Mouse (Mus musculus): ENCODE results near the gene Wnt11. TPM values are rescaled to one million over a fixed set of nuclear protein-coding genes. Genes with fewer than 3 reads are reported as not detected.

Gene Wnt11
- polyA plus RNA-seq, 1 experiment from 2014 or later = 17.4 TPM

DNA sequence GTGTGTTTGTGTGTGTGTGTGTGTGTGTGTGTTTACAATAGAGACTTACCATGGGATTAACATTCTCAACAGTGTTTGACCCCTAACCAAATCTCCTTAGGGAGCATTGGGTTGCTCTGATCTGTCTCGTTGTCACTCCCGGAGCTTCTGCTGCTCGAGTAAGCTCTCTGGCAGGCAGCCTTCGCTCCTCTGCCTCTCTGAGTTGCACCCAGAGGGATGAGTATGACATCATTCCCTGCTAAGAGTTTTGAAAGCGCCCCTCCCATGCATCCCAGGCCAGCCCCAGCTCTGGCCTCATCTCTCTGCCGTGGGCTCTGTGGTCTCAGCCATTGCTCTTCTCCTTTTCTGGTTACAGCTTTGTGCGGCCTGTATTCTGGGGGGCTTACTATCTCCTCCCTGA is 33.8 kb upstream of the Wnt11 start:
- no peak for ATAC-seq (ENCODE audit: extremely low read depth, insufficient number of reproducible peaks, low FRiP score, low TSS enrichment)
- H3K36me3 ChIP-seq = no peaks in the 10 kb centered on the region
- WGBS = 35% methylated on average over 7 of the region's 7 CpGs
- H3K4me1 ChIP-seq = peaks cover 17% of the 10 kb centered on the region
- no peak overlapping the region for H3K4me3 ChIP-seq
- no peaks in the 10 kb centered on the region for H3K9me3 ChIP-seq
- H3K27ac ChIP-seq (replicated peaks) = no peak overlapping the region
- H3K9ac ChIP-seq = no peak overlapping the region
- no peak overlapping the region for H3K4me2 ChIP-seq
- no peaks in the 10 kb centered on the region for H3K27me3 ChIP-seq (replicated peaks)

DNA sequence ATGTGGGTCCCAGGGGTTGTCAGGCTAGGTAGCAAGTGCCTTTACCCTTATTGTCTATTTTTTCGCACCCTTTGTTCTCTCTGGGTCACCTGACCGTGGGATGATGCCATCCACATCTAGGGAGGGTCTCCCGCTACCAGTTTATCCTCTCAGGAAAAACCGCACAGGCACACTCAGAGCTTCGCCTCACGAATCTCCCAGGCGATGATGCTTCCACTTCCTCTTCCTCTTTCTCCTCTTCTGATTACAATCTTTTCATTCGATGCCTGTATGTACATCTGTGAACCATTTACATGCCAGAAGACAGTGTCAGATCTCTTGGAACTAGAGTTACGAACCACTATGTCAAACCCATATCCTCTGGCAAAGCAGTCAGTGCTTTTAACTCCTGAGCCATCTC is 31.7 kb upstream of the Wnt11 start:
- ATAC-seq (ENCODE audit: extremely low read depth, insufficient number of reproducible peaks, low FRiP score, low TSS enrichment) = no peak
- H3K9ac ChIP-seq = no peak overlapping the region
- no peaks in the 10 kb centered on the region for H3K36me3 ChIP-seq
- H3K27ac ChIP-seq (replicated peaks) = no peak overlapping the region
- H3K27me3 ChIP-seq (replicated peaks) = no peaks in the 10 kb centered on the region
- peaks cover 17% of the 10 kb centered on the region for H3K4me1 ChIP-seq
- H3K9me3 ChIP-seq = no peaks in the 10 kb centered on the region
- WGBS = 77% methylated on average over 9 of the region's 9 CpGs
- no peak overlapping the region for H3K4me3 ChIP-seq
- H3K4me2 ChIP-seq = no peak overlapping the region

DNA sequence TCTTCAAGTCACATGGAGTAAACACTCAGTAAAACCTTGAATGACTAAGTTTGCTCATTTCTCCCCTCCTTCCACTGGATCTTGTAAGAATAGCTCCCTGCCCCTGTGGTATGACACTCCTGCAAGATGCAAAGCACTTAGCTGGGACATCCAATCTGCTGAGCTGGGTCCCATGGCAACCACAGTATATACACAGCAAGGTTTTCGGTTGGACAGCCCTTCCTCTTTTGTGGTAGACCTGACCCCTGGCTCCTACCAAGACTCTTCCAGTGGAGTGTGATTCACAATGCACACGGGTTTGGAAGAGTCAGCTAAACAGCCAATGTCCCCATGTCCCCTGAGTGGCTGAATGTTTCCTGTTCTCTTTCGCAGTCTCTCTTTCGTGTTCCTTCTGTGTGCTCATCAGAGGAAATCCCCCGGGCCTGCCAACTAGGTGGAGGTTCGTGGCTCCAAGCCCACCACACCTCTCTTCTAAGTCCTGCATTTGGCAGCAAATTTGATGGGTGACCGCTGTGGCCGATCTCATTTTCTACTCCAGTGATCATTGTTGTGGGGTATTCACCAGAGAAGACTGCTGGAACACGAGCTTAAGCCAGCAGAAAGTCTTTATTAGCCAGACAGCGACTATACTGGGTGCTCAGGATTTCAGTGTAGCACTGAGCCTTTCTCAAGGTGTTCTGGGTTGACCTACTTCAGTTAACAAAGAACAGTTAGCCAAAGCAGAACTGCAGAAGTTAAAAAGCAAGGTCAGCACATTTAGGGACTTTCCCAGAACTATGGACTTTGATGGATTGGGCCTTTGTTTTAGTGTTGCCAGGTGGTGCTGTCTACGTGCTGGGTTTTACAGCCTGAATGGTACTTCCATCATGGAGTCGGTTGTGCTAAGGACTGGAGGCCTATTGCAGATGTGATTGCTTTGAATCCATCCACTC is 29.8 kb upstream of the Wnt11 start:
- H3K4me1 ChIP-seq = peaks cover 17% of the 10 kb centered on the region
- ATAC-seq (ENCODE audit: extremely low read depth, insufficient number of reproducible peaks, low FRiP score, low TSS enrichment) = no peak
- H3K9ac ChIP-seq = no peak overlapping the region
- H3K27me3 ChIP-seq (replicated peaks) = no peaks in the 10 kb centered on the region
- H3K4me2 ChIP-seq = no peak overlapping the region
- H3K4me3 ChIP-seq = no peak overlapping the region
- H3K9me3 ChIP-seq = no peaks in the 10 kb centered on the region
- H3K36me3 ChIP-seq = no peaks in the 10 kb centered on the region
- H3K27ac ChIP-seq (replicated peaks) = no peak overlapping the region
- 74% methylated on average over 12 of the region's 12 CpGs for WGBS

DNA sequence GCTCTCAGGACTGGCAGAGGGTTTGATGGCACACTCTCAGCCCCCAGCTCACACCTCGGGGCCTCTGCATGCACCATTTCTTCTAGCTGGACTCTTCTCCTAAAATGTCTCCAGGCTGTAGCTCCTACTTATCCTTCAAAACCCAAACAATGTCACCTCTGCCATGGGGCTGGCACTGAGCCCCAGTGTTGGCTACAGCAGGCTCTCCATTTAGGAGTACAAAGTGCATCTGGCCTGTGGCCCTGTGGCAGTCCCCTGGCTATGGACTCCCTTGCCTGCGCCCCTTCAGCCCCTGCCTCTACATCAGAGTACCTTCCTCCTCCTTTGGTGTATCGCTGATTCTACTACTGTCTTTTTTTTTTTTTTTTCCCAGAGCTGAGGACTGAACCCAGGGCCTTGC is 28.0 kb upstream of the Wnt11 start:
- WGBS = 75% methylated on average over 3 of the region's 3 CpGs
- H3K9ac ChIP-seq = no peak overlapping the region
- ATAC-seq (ENCODE audit: extremely low read depth, insufficient number of reproducible peaks, low FRiP score, low TSS enrichment) = no peak

DNA sequence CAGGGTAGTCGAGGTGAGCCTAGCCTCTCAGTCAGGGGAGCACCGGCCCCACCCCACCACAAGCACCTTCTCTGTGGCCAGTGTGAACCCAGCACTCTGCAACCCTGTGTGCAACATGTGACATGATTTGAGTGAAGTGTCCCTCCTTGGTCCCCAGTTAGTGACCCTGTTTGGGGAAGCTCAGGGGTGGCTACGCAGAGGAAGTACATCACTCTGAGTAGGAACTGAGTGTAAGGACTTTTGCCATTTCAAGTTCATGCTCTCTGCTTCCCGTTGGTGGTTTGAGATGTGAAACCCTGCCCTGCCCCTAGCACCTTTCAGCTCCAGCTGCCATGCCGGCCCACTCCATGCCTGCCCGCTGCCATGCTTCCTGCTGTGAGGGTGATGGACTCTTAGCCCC is 25.5 kb upstream of the Wnt11 start:
- H3K4me1 ChIP-seq = peaks cover 18% of the 10 kb centered on the region
- WGBS = 71% methylated on average over 6 of the region's 6 CpGs
- no peak overlapping the region for H3K4me3 ChIP-seq
- no peak overlapping the region for H3K9ac ChIP-seq
- H3K4me2 ChIP-seq = no peak overlapping the region
- H3K27ac ChIP-seq (replicated peaks) = no peak overlapping the region
- H3K36me3 ChIP-seq = no peaks in the 10 kb centered on the region
- H3K27me3 ChIP-seq (replicated peaks) = no peaks in the 10 kb centered on the region
- no peak for ATAC-seq (ENCODE audit: extremely low read depth, insufficient number of reproducible peaks, low FRiP score, low TSS enrichment)
- no peaks in the 10 kb centered on the region for H3K9me3 ChIP-seq

More for the DNA sequence above, 28.0 kb upstream of the Wnt11 start:
- H3K27ac ChIP-seq (replicated peaks) = no peak overlapping the region
- H3K4me3 ChIP-seq = no peak overlapping the region
- H3K36me3 ChIP-seq = no peaks in the 10 kb centered on the region
- no peaks in the 10 kb centered on the region for H3K9me3 ChIP-seq
- H3K4me2 ChIP-seq = no peak overlapping the region
- peaks cover 5% of the 10 kb centered on the region for H3K4me1 ChIP-seq
- H3K27me3 ChIP-seq (replicated peaks) = no peaks in the 10 kb centered on the region

DNA sequence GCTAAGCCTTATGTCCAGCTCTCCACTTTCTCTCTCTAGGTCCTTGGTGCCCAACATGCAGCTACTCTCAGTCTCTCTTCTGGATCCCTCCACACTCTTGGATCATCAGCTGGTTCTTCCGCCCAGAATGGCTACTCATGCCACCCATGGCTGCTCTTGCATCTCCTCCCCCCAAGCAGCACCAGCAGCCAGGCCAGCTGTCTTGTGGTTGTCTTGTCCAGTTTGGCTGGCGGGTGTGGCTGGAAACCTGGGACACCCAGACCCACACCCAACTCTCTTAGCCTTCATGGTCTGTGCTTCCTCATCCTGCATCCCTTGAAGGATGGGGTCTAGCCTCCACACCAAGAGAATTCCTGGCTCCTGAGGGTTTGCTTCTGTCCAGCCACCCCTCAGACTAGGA is 24.3 kb upstream of the Wnt11 start:
- Histone ChIP-seq H3K27ac (replicated peaks) (no peak overlapping the region), H3K4me1 (peaks cover 22% of the 10 kb centered on the region), H3K27me3 (replicated peaks) (no peaks in the 10 kb centered on the region), H3K4me3 (no peak overlapping the region), H3K36me3 (no peaks in the 10 kb centered on the region), H3K4me2 (no peak overlapping the region), H3K9ac (no peak overlapping the region), H3K9me3 (no peaks in the 10 kb centered on the region)
- 78% methylated on average over 2 of the region's 2 CpGs for WGBS
- no peak for ATAC-seq (ENCODE audit: extremely low read depth, insufficient number of reproducible peaks, low FRiP score, low TSS enrichment)

DNA sequence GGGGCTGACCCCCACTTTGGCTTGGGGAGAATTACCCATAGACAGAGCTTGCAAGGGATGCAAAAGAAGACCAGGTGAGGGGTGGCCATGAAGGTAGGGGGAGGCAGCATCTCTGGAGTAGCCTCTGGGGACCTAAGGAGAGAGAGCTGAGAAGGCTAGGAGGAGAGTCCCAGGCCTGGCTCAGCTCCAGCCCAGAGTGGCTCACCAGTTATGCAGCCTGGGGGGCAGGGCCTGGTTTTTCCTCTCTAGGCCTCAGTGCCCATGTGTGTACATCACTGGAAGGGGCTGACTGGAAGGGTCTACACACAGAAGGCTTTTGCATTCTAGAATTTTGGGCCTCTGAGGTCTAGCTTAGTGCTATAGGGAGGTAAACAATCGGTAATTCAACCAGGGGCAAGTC is 14.4 kb upstream of the Wnt11 start:
- 0 out of 2 replicates have a peak overlapping the region, but pooled peaks have one; percentile 6 for H3K9ac ChIP-seq
- no peak overlapping the region for H3K4me3 ChIP-seq
- H3K9me3 ChIP-seq = no peaks in the 10 kb centered on the region
- 0 out of 2 replicates have a peak, but pooled peaks cover 13% of the 10 kb centered on the region for H3K27me3 ChIP-seq (replicated peaks)
- H3K4me1 ChIP-seq = peaks cover 58% of the 10 kb centered on the region
- ATAC-seq (ENCODE audit: extremely low read depth, insufficient number of reproducible peaks, low FRiP score, low TSS enrichment) = no peak
- no peak overlapping the region for H3K27ac ChIP-seq (replicated peaks)
- no peaks in the 10 kb centered on the region for H3K36me3 ChIP-seq
- H3K4me2 ChIP-seq = no peak overlapping the region
- WGBS = 74% methylated on average over 1 of the region's 1 CpGs

DNA sequence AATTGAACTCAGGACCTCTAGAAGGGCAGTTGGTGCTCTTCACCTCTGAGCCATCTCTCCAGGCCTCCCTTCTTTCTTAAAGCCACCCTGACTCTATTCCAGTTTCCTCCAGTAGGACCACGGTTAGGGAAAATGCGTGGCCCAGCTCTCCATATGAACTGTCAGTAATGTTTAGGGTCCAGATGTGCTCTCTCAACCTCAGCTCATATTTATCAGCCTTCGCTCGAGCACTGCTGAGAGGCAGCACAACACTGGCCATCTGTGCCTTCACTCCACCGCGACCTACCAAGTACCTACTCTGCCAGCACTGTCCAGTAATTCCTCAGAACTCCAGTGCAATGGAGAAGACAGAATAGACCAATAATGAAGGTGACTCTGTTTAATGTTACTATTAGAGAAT is 12.0 kb upstream of the Wnt11 start:
- Histone ChIP-seq H3K36me3 (no peaks in the 10 kb centered on the region), H3K4me2 (no peak overlapping the region), H3K4me1 (peaks cover 42% of the 10 kb centered on the region), H3K27ac (replicated peaks) (no peak overlapping the region), H3K27me3 (replicated peaks) (0 out of 2 replicates have a peak, but pooled peaks cover 14% of the 10 kb centered on the region), H3K4me3 (no peak overlapping the region), H3K9me3 (no peaks in the 10 kb centered on the region), H3K9ac (no peak overlapping the region)
- WGBS = 55% methylated on average over 6 of the region's 6 CpGs
- ATAC-seq (ENCODE audit: extremely low read depth, insufficient number of reproducible peaks, low FRiP score, low TSS enrichment) = no peak

DNA sequence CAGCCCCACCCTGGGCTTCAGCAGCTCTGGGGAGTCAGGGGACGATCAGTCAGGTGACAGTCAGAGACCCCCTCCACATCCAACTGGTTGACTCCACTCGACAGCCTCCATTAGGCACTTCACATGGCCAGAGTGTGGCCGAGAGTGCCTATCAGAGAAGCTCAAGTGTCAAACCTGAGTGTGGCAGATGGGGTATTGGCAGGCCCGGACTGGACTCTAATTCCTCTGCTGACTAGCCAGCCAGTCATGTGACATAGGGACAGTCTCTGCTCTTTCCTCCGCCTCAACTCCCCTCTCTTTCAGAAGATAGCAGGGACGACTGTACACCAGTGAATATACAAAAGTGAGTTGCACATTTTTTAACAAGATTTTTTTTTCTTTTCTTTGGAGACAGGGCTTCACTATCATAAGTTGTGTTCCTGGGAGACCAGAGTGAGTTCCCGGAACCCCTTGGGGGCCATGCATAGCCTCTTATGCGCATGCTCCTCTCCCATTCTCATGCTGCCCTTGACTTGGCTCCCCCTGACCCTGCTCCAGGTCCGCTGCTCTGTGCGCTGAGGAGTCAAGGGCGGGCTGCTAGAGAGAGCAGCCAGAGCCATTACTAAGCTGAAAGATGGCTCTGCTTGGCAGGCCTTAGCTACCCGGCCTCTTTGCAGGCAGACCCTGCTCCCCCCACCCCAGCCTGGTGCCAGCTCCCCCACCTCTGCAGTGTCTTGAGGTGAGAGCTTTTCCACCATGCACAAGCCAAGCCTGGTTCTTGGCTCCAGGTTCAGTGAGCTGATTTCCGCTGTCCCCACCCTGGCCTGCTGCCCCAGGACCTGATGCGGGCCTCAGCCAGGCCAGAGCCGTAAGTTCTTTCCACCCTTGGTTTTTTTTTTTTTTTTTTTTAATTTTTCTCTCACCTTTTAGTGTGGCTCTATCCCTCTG is 10.8 kb upstream of the Wnt11 start:
- 45% methylated on average over 15 of the region's 15 CpGs for WGBS
- Histone ChIP-seq H3K27me3 (replicated peaks) (peaks cover 22% of the 10 kb centered on the region; the same call in 1 of the 2 replicates), H3K9ac (0 out of 2 replicates have a peak overlapping the region, but pooled peaks have one; percentile 6), H3K9me3 (no peaks in the 10 kb centered on the region), H3K27ac (replicated peaks) (no peak overlapping the region), H3K4me3 (no peak overlapping the region), H3K36me3 (no peaks in the 10 kb centered on the region), H3K4me1 (peaks cover 39% of the 10 kb centered on the region), H3K4me2 (no peak overlapping the region)
- no peak for ATAC-seq (ENCODE audit: extremely low read depth, insufficient number of reproducible peaks, low FRiP score, low TSS enrichment)

DNA sequence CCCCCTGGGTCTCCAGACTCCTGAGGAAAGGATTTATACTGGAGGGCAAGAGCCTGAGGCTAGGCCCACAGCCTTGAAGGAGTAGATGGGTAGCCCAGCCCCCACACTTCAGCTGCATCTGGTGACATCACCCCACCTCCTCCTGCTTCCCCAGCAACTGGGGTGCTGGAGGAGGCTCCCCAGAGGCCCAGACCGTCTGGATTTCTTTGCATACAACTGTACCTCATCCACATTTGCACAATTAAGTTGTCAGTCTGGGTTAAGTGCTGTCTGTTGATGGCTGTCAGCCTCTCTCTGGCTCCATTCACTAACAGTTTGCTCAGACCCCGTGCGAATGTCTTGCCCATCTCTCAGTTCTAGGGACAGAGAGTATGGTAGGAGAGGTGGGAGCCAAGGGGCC is 6.9 kb upstream of the Wnt11 start:
- no peak overlapping the region for H3K4me3 ChIP-seq
- no peak overlapping the region for H3K4me2 ChIP-seq
- peaks cover 48% of the 10 kb centered on the region for H3K27me3 ChIP-seq (replicated peaks)
- no peaks in the 10 kb centered on the region for H3K9me3 ChIP-seq
- peaks cover 31% of the 10 kb centered on the region for H3K4me1 ChIP-seq
- no peak overlapping the region for H3K9ac ChIP-seq
- no peak overlapping the region for H3K27ac ChIP-seq (replicated peaks)
- WGBS = 32% methylated on average over 3 of the region's 3 CpGs
- ATAC-seq (ENCODE audit: extremely low read depth, insufficient number of reproducible peaks, low FRiP score, low TSS enrichment) = no peak
- H3K36me3 ChIP-seq = no peaks in the 10 kb centered on the region

DNA sequence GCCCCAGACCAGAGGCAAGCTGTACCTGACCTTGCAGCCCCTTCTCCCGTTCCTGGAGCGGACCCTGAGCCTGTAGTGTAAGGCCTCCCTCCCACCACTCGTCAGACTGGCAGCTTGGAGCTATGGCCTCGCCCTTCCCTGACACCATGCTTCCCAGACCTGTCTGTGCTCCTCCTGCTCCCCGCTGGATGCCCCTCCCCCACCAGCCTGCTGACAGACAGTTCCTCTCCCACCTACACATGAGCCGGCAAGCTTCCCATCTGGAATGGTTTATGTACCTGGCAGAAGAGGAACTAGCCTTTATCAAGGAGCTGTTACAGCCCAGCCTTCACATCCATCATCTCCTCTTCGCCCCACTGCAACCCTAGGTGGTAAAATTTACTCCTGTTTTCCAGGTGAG is 6.0 kb upstream of the Wnt11 start:
- H3K4me1 ChIP-seq = peaks cover 27% of the 10 kb centered on the region
- H3K4me3 ChIP-seq = no peak overlapping the region
- WGBS = 32% methylated on average over 7 of the region's 7 CpGs
- peaks cover 55% of the 10 kb centered on the region for H3K27me3 ChIP-seq (replicated peaks)
- no peaks in the 10 kb centered on the region for H3K36me3 ChIP-seq
- H3K4me2 ChIP-seq = no peak overlapping the region
- no peak for ATAC-seq (ENCODE audit: extremely low read depth, insufficient number of reproducible peaks, low FRiP score, low TSS enrichment)
- H3K27ac ChIP-seq (replicated peaks) = no peak overlapping the region
- no peaks in the 10 kb centered on the region for H3K9me3 ChIP-seq
- no peak overlapping the region for H3K9ac ChIP-seq
